Mouse (Mus musculus) C2C12 (cell line): ENCODE measurements at regions not wholly inside any gene's neighbourhood (a gene's known extent, or its start where the extent isn't known, plus 50 kb on each side); places are given as distances from the start of the nearest gene placed in this dataset.

Experiments
- CTCF ChIP-seq: IDR thresholded peaks from one replicate; pipeline ENCODE4 v1.5.1; 2011; ENCODE audit not compliant: control insufficient read depth, insufficient read depth, insufficient read length
- FOSL1 ChIP-seq: IDR thresholded peaks from one replicate; pipeline ENCODE4 v1.8.0; 2011; ENCODE audit warnings: mild to moderate bottlenecking, low read length; ENCODE audit not compliant: poor library complexity, insufficient read depth, severe bottlenecking
- MAX ChIP-seq: IDR thresholded peaks from one replicate; pipeline ENCODE4 v1.6.1; 2011; ENCODE audit warnings: mild to moderate bottlenecking, control low read depth
- USF1 ChIP-seq: IDR thresholded peaks from one replicate; pipeline ENCODE4 v1.6.1; 2011; ENCODE audit warnings: low read depth, mild to moderate bottlenecking, control low read depth, moderate library complexity

DNA sequence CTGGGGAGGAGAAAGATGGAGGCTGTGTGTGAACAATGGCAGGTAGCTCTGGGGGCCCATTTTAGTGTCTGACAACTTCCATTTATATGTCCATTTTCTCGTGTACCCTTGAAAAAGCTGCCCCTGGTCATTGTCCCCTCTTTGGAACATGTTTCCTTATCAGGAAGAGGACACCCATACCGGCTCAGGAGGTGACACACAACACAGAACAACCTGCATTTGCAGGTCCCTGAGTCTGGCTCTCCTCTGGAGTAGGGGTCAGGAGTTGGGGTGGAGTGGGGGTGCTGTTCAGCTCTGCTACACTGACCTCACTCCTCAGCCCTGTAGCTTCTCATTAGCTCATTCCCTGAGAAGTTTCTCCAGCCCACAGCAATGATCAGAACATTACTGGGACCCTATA lies 61.7 kb upstream of the Stx16 start:
- TF ChIP-seq CTCF (no peak), USF1 (no peak), FOSL1 (no peak), MAX (no peak)
